Mouse (Mus musculus): ENCODE measurements around the gene Sclt1. TPM values are rescaled to one million over a fixed set of nuclear protein-coding genes. Genes with fewer than 3 reads are reported as not detected.

Gene Sclt1
- polyA plus RNA-seq, 1 experiment from 2014 or later = 7.7 TPM

GRCm38 (mm10) chr3:41612211-41612610, 130.1 kb downstream of the Sclt1 start:
- no peak overlapping the region for H3K4me2 ChIP-seq (replicated peaks; ENCODE audit: low read depth, low read length)
- no peaks in the 10 kb centered on the region for H3K4me1 ChIP-seq (ENCODE audit: insufficient read depth, low read depth, low read length)
- no peak for DNase-seq (ENCODE audit: low spot score)
- no peak overlapping the region for H3K9ac ChIP-seq (replicated peaks; ENCODE audit: low read depth)
- no peaks in the 10 kb centered on the region for H3K9me3 ChIP-seq (ENCODE audit: low read length)
- H3K27me3 ChIP-seq (replicated peaks; ENCODE audit: insufficient read depth, low read length) = no peaks in the 10 kb centered on the region
- TF ChIP-seq CTCF (IDR thresholded peaks at IDR 0.05) (peak; percentile 30; the same call in 1 of the 2 replicates), EP300 (IDR thresholded peaks at IDR 0.05) (no peak)
- ATAC-seq = no peak
- peaks cover 6% of the 10 kb centered on the region; the same call in 1 of the 2 replicates for H3K36me3 ChIP-seq (ENCODE audit: insufficient read depth, low read length)
- 97% methylated on average over 3 of the region's 3 CpGs for WGBS
- H3K4me3 ChIP-seq (ENCODE audit: low read depth, low read length) = no peak overlapping the region
- H3K27ac ChIP-seq (ENCODE audit: low read length) = no peak overlapping the region

GRCm38 (mm10) chr3:41609071-41609470, 133.2 kb downstream of the Sclt1 start:
- no peak for ATAC-seq
- H3K4me1 ChIP-seq (ENCODE audit: insufficient read depth, low read depth, low read length) = no peaks in the 10 kb centered on the region
- no peaks in the 10 kb centered on the region for H3K27me3 ChIP-seq (replicated peaks; ENCODE audit: insufficient read depth, low read length)
- TF ChIP-seq EP300 (IDR thresholded peaks at IDR 0.05) (no peak), CTCF (IDR thresholded peaks at IDR 0.05) (no peak)
- H3K9me3 ChIP-seq (ENCODE audit: low read length) = no peaks in the 10 kb centered on the region
- peaks cover 11% of the 10 kb centered on the region; the same call in 1 of the 2 replicates for H3K36me3 ChIP-seq (ENCODE audit: insufficient read depth, low read length)
- no peak overlapping the region for H3K27ac ChIP-seq (ENCODE audit: low read length)
- H3K4me3 ChIP-seq (ENCODE audit: low read depth, low read length) = no peak overlapping the region
- H3K9ac ChIP-seq (replicated peaks; ENCODE audit: low read depth) = no peak overlapping the region
- no peak overlapping the region for H3K4me2 ChIP-seq (replicated peaks; ENCODE audit: low read depth, low read length)
- no peak for DNase-seq (ENCODE audit: low spot score)
- 94% methylated on average over 5 of the region's 5 CpGs for WGBS

GRCm38 (mm10) chr3:41607467-41607866, 134.8 kb downstream of the Sclt1 start:
- H3K36me3 ChIP-seq (ENCODE audit: insufficient read depth, low read length) = peaks cover 11% of the 10 kb centered on the region; the same call in 1 of the 2 replicates
- H3K4me1 ChIP-seq (ENCODE audit: insufficient read depth, low read depth, low read length) = no peaks in the 10 kb centered on the region
- H3K9ac ChIP-seq (replicated peaks; ENCODE audit: low read depth) = no peak overlapping the region
- DNase-seq (ENCODE audit: low spot score) (no peak), ATAC-seq (no peak)
- 81% methylated on average over 8 of the region's 8 CpGs for WGBS
- no peaks in the 10 kb centered on the region for H3K9me3 ChIP-seq (ENCODE audit: low read length)
- no peak overlapping the region for H3K4me2 ChIP-seq (replicated peaks; ENCODE audit: low read depth, low read length)
- no peak overlapping the region for H3K27ac ChIP-seq (ENCODE audit: low read length)
- no peak for TF ChIP-seq EP300 (IDR thresholded peaks at IDR 0.05)
- no peak for TF ChIP-seq CTCF (IDR thresholded peaks at IDR 0.05)
- no peaks in the 10 kb centered on the region for H3K27me3 ChIP-seq (replicated peaks; ENCODE audit: insufficient read depth, low read length)
- no peak overlapping the region for H3K4me3 ChIP-seq (ENCODE audit: low read depth, low read length)

- TF ChIP-seq CTCF (IDR thresholded peaks at IDR 0.05) (no peak), EP300 (IDR thresholded peaks at IDR 0.05) (no peak)
- Histone ChIP-seq H3K4me2 (replicated peaks; ENCODE audit: low read depth, low read length) (no peak overlapping the region), H3K9me3 (ENCODE audit: low read length) (no peaks in the 10 kb centered on the region), H3K9ac (replicated peaks; ENCODE audit: low read depth) (no peak overlapping the region), H3K36me3 (ENCODE audit: insufficient read depth, low read length) (peaks cover 11% of the 10 kb centered on the region; the same call in 1 of the 2 replicates), H3K27me3 (replicated peaks; ENCODE audit: insufficient read depth, low read length) (no peaks in the 10 kb centered on the region), H3K4me1 (ENCODE audit: insufficient read depth, low read depth, low read length) (no peaks in the 10 kb centered on the region), H3K4me3 (ENCODE audit: low read depth, low read length) (no peak overlapping the region), H3K27ac (ENCODE audit: low read length) (no peak overlapping the region)
- ATAC-seq (no peak), DNase-seq (ENCODE audit: low spot score) (no peak)
- 79% methylated on average over 9 of the region's 9 CpGs for WGBS
Observed at GRCm38 (mm10) chr3:41607050-41607449, 135.3 kb downstream of the Sclt1 start.

GRCm38 (mm10) chr3:41606330-41606664, 136.0 kb downstream of the Sclt1 start:
- H3K4me2 ChIP-seq (replicated peaks; ENCODE audit: low read depth, low read length) = no peak overlapping the region
- no peak overlapping the region for H3K4me3 ChIP-seq (ENCODE audit: low read depth, low read length)
- peaks cover 7% of the 10 kb centered on the region; the same call in 1 of the 2 replicates for H3K36me3 ChIP-seq (ENCODE audit: insufficient read depth, low read length)
- H3K27me3 ChIP-seq (replicated peaks; ENCODE audit: insufficient read depth, low read length) = no peaks in the 10 kb centered on the region
- WGBS = 78% methylated on average over 4 of the region's 4 CpGs
- ATAC-seq (no peak), DNase-seq (ENCODE audit: low spot score) (no peak)
- H3K9ac ChIP-seq (replicated peaks; ENCODE audit: low read depth) = no peak overlapping the region
- peak; percentile 54 for TF ChIP-seq CTCF (IDR thresholded peaks at IDR 0.05)
- TF ChIP-seq EP300 (IDR thresholded peaks at IDR 0.05) = no peak
- no peak overlapping the region for H3K27ac ChIP-seq (ENCODE audit: low read length)
- H3K9me3 ChIP-seq (ENCODE audit: low read length) = no peaks in the 10 kb centered on the region
- no peaks in the 10 kb centered on the region for H3K4me1 ChIP-seq (ENCODE audit: insufficient read depth, low read depth, low read length)

GRCm38 (mm10) chr3:41605601-41606329, 136.5 kb downstream of the Sclt1 start:
- Histone ChIP-seq H3K9ac (replicated peaks; ENCODE audit: low read depth) (no peak overlapping the region), H3K27ac (ENCODE audit: low read length) (no peak overlapping the region), H3K4me1 (ENCODE audit: insufficient read depth, low read depth, low read length) (no peaks in the 10 kb centered on the region), H3K27me3 (replicated peaks; ENCODE audit: insufficient read depth, low read length) (no peaks in the 10 kb centered on the region), H3K36me3 (ENCODE audit: insufficient read depth, low read length) (peaks cover 5% of the 10 kb centered on the region; the same call in 1 of the 2 replicates), H3K9me3 (ENCODE audit: low read length) (no peaks in the 10 kb centered on the region), H3K4me3 (ENCODE audit: low read depth, low read length) (no peak overlapping the region), H3K4me2 (replicated peaks; ENCODE audit: low read depth, low read length) (no peak overlapping the region)
- TF ChIP-seq CTCF (IDR thresholded peaks at IDR 0.05) = no peak
- no peak for TF ChIP-seq EP300 (IDR thresholded peaks at IDR 0.05)
- ATAC-seq (no peak), DNase-seq (ENCODE audit: low spot score) (no peak)
- WGBS = 84% methylated on average over 13 of the region's 13 CpGs

All from lung, postnatal 0 days (tissue).